Mouse (Mus musculus): Measurements from ENCODE around the gene Ripk4.

DNA sequence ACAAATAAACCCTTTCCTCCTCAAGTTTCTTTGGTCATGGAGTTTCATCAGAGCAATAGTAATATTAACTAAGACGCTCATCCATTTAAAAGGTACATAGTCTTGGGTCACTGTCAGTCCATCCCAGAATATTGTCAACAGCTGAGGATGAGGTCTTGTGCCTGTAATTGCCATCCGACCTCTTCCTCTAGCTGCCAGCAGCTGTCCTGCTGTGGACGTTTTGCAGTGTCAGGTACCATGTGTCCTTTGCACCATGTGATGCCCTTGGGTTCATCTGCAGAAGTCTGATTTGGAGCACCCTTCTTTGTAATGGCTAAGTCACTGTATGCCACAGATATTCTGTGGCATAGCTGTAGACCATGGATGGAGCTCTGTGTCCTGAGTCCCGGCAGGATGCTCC is 67.9 kb downstream of the Ripk4 start:
- TF ChIP-seq GATA1 (IDR thresholded peaks at IDR 0.05; ENCODE audit: borderline replicate concordance, low read length) (no peak), TAL1 (conservative IDR thresholded peaks at IDR 0.05; ENCODE audit: low read depth, low read length) (no peak)
